Mouse (Mus musculus): Measurements from ENCODE around the gene Emilin2.

- no peak for TF ChIP-seq CTCF (IDR thresholded peaks at IDR 0.05; ENCODE audit: control insufficient read depth, insufficient read depth, insufficient replicate concordance, low read depth, low read length)
- no peak for TF ChIP-seq POLR2A (IDR thresholded peaks at IDR 0.05; ENCODE audit: control insufficient read depth, low read depth, low read length)
These were observed 20.5 kb upstream of the Emilin2 start for GRCm38 (mm10) chr17:71332298-71332697.

All from testis, adult 2 months (tissue).